Mouse (Mus musculus) intestine, embryonic 16.5 days (tissue): ENCODE results near the gene Aifm3. TPM values are rescaled to one million over a fixed set of nuclear protein-coding genes. Genes with fewer than 3 reads are reported as not detected.
"Not testable (repeated sequence)": the region's sequence is repeated elsewhere in the genome, so short reads cannot be mapped to it uniquely, and the experiment has no call there.

Experiments
- ATAC-seq: fragments of 200-750 bp; cut with Nextera tagmentation; 2 replicates; pipeline ENCODE4 v1.8.0; 2017; ENCODE audit warnings: moderate TSS enrichment, moderate library complexity
- H3K27ac ChIP-seq: fragments of 300-500 bp; sonication (generic); 2 replicates; pipeline ENCODE4 v1.5.1; 2014; ENCODE audit warnings: mild to moderate bottlenecking, low read length
- H3K27me3 ChIP-seq: fragments of 300-500 bp; sonication (generic); replicated peaks from 2 replicates; pipeline ENCODE4 v1.6.1; 2014; ENCODE audit warnings: low read length, control low read depth, mixed read lengths; ENCODE audit not compliant: control insufficient read depth, insufficient read depth
- H3K36me3 ChIP-seq: fragments of 300-500 bp; sonication (generic); 2 replicates; pipeline ENCODE4 v1.6.1; 2014; ENCODE audit warnings: low read length, control low read depth; ENCODE audit not compliant: control insufficient read depth, insufficient read depth
- H3K4me1 ChIP-seq: fragments of 300-500 bp; sonication (generic); 2 replicates; pipeline ENCODE4 v1.6.1; 2014; ENCODE audit warnings: low read length, control low read depth, mixed read lengths; ENCODE audit not compliant: control insufficient read depth, insufficient read depth
- H3K4me2 ChIP-seq: fragments of 300-500 bp; sonication (generic); 2 replicates; pipeline ENCODE4 v1.6.1; 2014; ENCODE audit warnings: low read depth, low read length, control low read depth
- H3K4me3 ChIP-seq: fragments of 300-500 bp; sonication (generic); 2 replicates; pipeline ENCODE4 v1.5.1; 2014; ENCODE audit warnings: mild to moderate bottlenecking, low read length
- H3K9ac ChIP-seq: fragments of 300-500 bp; sonication (generic); 2 replicates; pipeline ENCODE4 v1.6.1; 2014; ENCODE audit warnings: low read depth, low read length
- H3K9me3 ChIP-seq: fragments of 300-500 bp; sonication (generic); 2 replicates; pipeline ENCODE4 v1.6.1; 2016; ENCODE audit warnings: low read length, control low read depth; ENCODE audit not compliant: control insufficient read depth
- WGBS: fragments of 180-500 bp; shearing (Covaris S2); extraction: QIAGEN DNeasy Blood & Tissue Kit; methylation state at CpG from one replicate; pipeline ENCODE4 v1.1.7; 2014; 5-methylcytosine and 5-hydroxymethylcytosine counted together
- polyA plus RNA-seq: library from polyadenylated mRNA; unstranded; fragments of >200 nt; fragmentation: Nextera tagmentation; extraction: Ambion mirVana; gene quantifications from 2 replicates; pipeline ENCODE4 v1.2.1, GENCODE M21; 2015

Gene Aifm3
- polyA plus RNA-seq, 1 experiment from 2014 or later, result 8.9 TPM

- H3K36me3 ChIP-seq, result peaks cover 17% of the 10 kb centered on the region
- no peaks in the 10 kb centered on the region for H3K27me3 ChIP-seq
- H3K4me1 ChIP-seq, result peaks cover 19% of the 10 kb centered on the region
- ATAC-seq, result peak; percentile 95
- H3K4me3 ChIP-seq, result peak within 1 kb of the TSS; percentile 75
- H3K4me2 ChIP-seq, result peak within 1 kb of the TSS; percentile 86
- peak within 1 kb of the TSS; percentile 97 for H3K27ac ChIP-seq
- WGBS, result under 1% methylated on average over 67 of the region's 67 CpGs
- no peaks in the 10 kb centered on the region for H3K9me3 ChIP-seq
- peak within 1 kb of the TSS; percentile 93 for H3K9ac ChIP-seq
Measured at GRCm38 (mm10) chr16:17530640-17531288, 41.4 kb downstream of the Aifm3 start, which contains the start of gene Thap7. Gene Thap7 (minus strand): TSS chr16:17531136.

GRCm38 (mm10) chr16:17532271-17532670 is 42.9 kb downstream of the Aifm3 start:
- peaks cover 14% of the 10 kb centered on the region for H3K4me1 ChIP-seq
- peaks cover 9% of the 10 kb centered on the region for H3K36me3 ChIP-seq
- no peak for ATAC-seq
- H3K4me3 ChIP-seq, result no peak overlapping the region
- no peaks in the 10 kb centered on the region for H3K27me3 ChIP-seq
- H3K9me3 ChIP-seq, result no peaks in the 10 kb centered on the region
- H3K4me2 ChIP-seq, result no peak overlapping the region
- no peak overlapping the region for H3K9ac ChIP-seq
- no peak overlapping the region for H3K27ac ChIP-seq
- 57% methylated on average over 4 of the region's 4 CpGs for WGBS

- Histone ChIP-seq H3K9me3 (no peaks in the 10 kb centered on the region), H3K36me3 (peaks cover 4% of the 10 kb centered on the region), H3K9ac (no peak overlapping the region), H3K27me3 (no peaks in the 10 kb centered on the region), H3K4me3 (no peak overlapping the region), H3K4me1 (peaks cover 14% of the 10 kb centered on the region), H3K27ac (no peak overlapping the region), H3K4me2 (no peak overlapping the region)
- no peak for ATAC-seq
- WGBS, result 74% methylated on average over 14 of the region's 14 CpGs
Measured at GRCm38 (mm10) chr16:17532676-17533329, 43.4 kb downstream of the Aifm3 start.

DNA sequence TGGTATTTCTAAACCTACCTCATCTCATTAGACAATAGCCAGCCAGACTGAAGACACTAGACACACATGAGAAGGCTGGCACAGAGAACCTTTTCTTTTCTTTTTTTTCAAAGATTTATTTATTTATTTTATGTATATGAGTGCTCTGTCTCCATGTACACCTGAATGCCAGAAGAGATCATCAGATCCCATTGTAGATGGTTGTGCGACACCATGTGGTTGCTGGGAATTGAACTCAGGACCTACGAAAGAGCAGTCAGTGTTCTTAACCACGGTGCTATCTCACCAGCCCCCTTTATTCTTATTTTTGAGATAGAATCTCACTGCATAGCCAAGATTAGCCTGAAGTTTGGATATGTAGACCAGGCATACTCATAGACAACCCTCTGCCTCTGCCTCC is 47.2 kb downstream of the Aifm3 start:
- 88% methylated on average over 3 of the region's 3 CpGs for WGBS
- peaks cover 3% of the 10 kb centered on the region for H3K4me1 ChIP-seq
- H3K4me2 ChIP-seq, result no peak overlapping the region
- H3K9me3 ChIP-seq, result no peaks in the 10 kb centered on the region
- H3K4me3 ChIP-seq, result no peak overlapping the region
- no peak overlapping the region for H3K9ac ChIP-seq
- H3K36me3 ChIP-seq, result no peaks in the 10 kb centered on the region
- ATAC-seq, result no peak
- no peaks in the 10 kb centered on the region for H3K27me3 ChIP-seq
- H3K27ac ChIP-seq, result no peak overlapping the region

DNA sequence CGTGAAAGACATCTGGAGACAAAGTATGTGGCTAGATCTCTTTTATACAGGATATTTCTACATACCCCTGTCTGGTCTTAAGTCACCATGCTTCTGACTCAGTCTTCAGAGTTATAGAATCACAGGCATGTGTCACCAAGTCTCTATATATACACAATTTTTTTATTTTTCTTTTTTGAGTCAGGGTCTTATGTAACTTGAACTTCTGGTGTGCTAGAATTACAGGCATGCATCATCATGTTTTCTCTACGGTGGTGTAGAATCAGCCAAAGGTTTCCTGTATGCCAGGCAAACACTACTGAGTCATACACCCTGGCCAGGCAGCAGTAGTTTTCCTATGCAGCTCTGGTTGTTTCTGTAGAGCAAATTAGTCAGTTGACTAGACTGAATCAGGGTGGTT is 53.2 kb downstream of the Aifm3 start:
- Histone ChIP-seq H3K36me3 (no peaks in the 10 kb centered on the region), H3K4me3 (no peak overlapping the region), H3K9ac (no peak overlapping the region), H3K4me1 (no peaks in the 10 kb centered on the region), H3K4me2 (no peak overlapping the region), H3K27me3 (0 out of 2 replicates have a peak, but pooled peaks cover 3% of the 10 kb centered on the region), H3K9me3 (no peaks in the 10 kb centered on the region; the same call in 1 of the 2 replicates), H3K27ac (no peak overlapping the region)
- 80% methylated on average over 2 of the region's 2 CpGs for WGBS
- ATAC-seq, result no peak

DNA sequence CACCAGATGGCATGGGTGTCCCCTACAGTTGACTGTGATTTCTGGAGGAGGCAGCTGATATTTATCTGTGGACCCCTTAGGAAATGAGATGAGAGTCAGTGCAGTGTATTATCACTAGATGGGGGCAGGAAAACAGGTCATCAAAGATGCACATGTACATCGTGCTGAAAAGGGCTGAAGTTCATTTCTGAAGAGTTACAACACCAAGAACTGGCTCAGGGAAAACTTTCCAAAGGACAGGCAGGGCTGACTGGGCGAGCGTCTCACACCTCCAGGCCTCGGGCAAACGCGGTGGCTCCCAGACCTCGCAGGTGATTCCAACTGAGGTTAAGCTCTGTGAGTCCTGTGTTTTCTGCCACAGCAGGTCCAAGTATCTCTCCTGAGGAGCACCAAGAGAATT is 63.4 kb downstream of the Aifm3 start:
- 66% methylated on average over 7 of the region's 7 CpGs for WGBS
- Histone ChIP-seq H3K9me3 (no peaks in the 10 kb centered on the region), H3K9ac (no peak overlapping the region), H3K36me3 (no peaks in the 10 kb centered on the region), H3K4me3 (no peak overlapping the region), H3K4me1 (peaks cover 14% of the 10 kb centered on the region), H3K27me3 (no peaks in the 10 kb centered on the region), H3K4me2 (no peak overlapping the region), H3K27ac (no peak overlapping the region)
- no peak for ATAC-seq

- peak overlapping the region; percentile 13; the same call in 1 of the 2 replicates for H3K4me3 ChIP-seq
- peak; percentile 95 for ATAC-seq
- WGBS, result 12% methylated on average over 18 of the region's 18 CpGs
Measured at GRCm38 (mm10) chr16:17553910-17554685, 64.7 kb downstream of the Aifm3 start.

GRCm38 (mm10) chr16:17554702-17555101 is 65.3 kb downstream of the Aifm3 start:
- H3K27me3 ChIP-seq, H3K9me3 ChIP-seq, H3K36me3 ChIP-seq, H3K9ac ChIP-seq, H3K4me3 ChIP-seq: not testable (repeated sequence)
- 18% methylated on average over 4 of the region's 4 CpGs for WGBS
- peak overlapping the region; percentile 54; the same call in 1 of the 2 replicates for H3K4me2 ChIP-seq
- 0 out of 2 replicates have a peak, but pooled peaks have one; percentile 10 for ATAC-seq
- H3K27ac ChIP-seq, result peak overlapping the region; percentile 42; the same call in 1 of the 2 replicates
- peaks cover 30% of the 10 kb centered on the region for H3K4me1 ChIP-seq

More at GRCm38 (mm10) chr16:17553910-17554685, 64.7 kb downstream of the Aifm3 start:
- peak overlapping the region; percentile 42; the same call in 1 of the 2 replicates for H3K27ac ChIP-seq
- no peaks in the 10 kb centered on the region for H3K9me3 ChIP-seq
- H3K9ac ChIP-seq, result peak overlapping the region; percentile 31; the same call in 1 of the 2 replicates
- peaks cover 25% of the 10 kb centered on the region for H3K4me1 ChIP-seq
- no peaks in the 10 kb centered on the region for H3K27me3 ChIP-seq
- H3K4me2 ChIP-seq, result peak overlapping the region; percentile 54
- no peaks in the 10 kb centered on the region for H3K36me3 ChIP-seq

DNA sequence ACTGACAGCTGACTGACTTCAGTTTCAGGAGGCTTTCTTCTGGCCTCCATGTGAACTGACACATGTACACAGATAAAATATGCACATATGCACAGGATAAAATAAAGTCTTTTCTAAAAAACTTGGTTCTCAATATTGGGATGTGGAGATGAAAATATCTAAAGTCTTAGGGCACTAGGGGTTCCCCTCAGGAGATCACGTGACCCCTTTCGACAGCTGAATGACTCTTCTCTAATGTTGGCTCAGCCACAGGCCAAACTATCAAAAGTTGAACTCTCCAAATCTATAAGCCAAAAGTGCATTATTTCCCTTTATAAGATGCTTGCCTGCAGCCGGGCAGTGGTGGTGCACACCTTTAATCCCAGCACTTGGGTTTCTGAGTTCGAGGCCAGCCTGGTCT is 66.8 kb downstream of the Aifm3 start:
- no peaks in the 10 kb centered on the region for H3K27me3 ChIP-seq
- no peaks in the 10 kb centered on the region for H3K36me3 ChIP-seq
- no peak overlapping the region for H3K4me3 ChIP-seq
- H3K27ac ChIP-seq, result no peak overlapping the region
- peaks cover 39% of the 10 kb centered on the region for H3K4me1 ChIP-seq
- no peak for ATAC-seq
- 84% methylated on average over 4 of the region's 4 CpGs for WGBS
- H3K9me3 ChIP-seq, result no peaks in the 10 kb centered on the region
- H3K9ac ChIP-seq, result no peak overlapping the region
- no peak overlapping the region for H3K4me2 ChIP-seq
